Mouse (Mus musculus): ENCODE measurements around the gene Mr1. TPM values are rescaled to one million over a fixed set of nuclear protein-coding genes. Genes with fewer than 3 reads are reported as not detected.

Gene Mr1
- total RNA-seq, 2 experiments from 2014 or later, result 3.2 to 3.3 TPM

GRCm38 (mm10) chr1:155158141-155158969 is 11.7 kb upstream of the Mr1 start, which contains the start of gene Stx6:
Gene Stx6, plus strand, starts transcription at chr1:155158715.
- peak within 1 kb of the TSS; percentile 96 for H3K27ac ChIP-seq
- H3K4me3 ChIP-seq, result peak within 1 kb of the TSS; percentile 79
- DNase-seq (ENCODE audit: low spot score in 2 of 2), result peak; percentile 99
- TF ChIP-seq CTCF (conservative IDR thresholded peaks at IDR 0.05), result no peak

GRCm38 (mm10) chr1:155153906-155154305 is 7.3 kb upstream of the Mr1 start:
- no peak overlapping the region for H3K27ac ChIP-seq
- DNase-seq (ENCODE audit: low spot score in 2 of 2), result no peak
- TF ChIP-seq CTCF (conservative IDR thresholded peaks at IDR 0.05), result no peak
- H3K4me3 ChIP-seq, result no peak overlapping the region

GRCm38 (mm10) chr1:155150821-155151220 is 4.2 kb upstream of the Mr1 start:
- TF ChIP-seq CTCF (conservative IDR thresholded peaks at IDR 0.05), result no peak
- DNase-seq (ENCODE audit: low spot score in 2 of 2), result no peak
- no peak overlapping the region for H3K4me3 ChIP-seq
- H3K27ac ChIP-seq, result no peak overlapping the region

GRCm38 (mm10) chr1:155149403-155149802 is 2.8 kb upstream of the Mr1 start:
- H3K27ac ChIP-seq, result no peak overlapping the region
- no peak for TF ChIP-seq CTCF (conservative IDR thresholded peaks at IDR 0.05)
- DNase-seq (ENCODE audit: low spot score in 2 of 2), result no peak
- H3K4me3 ChIP-seq, result no peak overlapping the region

- Histone ChIP-seq H3K27ac (no peak overlapping the region; the same call in 1 of the 2 replicates), H3K4me3 (no peak overlapping the region)
- DNase-seq (ENCODE audit: low spot score in 2 of 2), result no peak
- no peak for TF ChIP-seq CTCF (conservative IDR thresholded peaks at IDR 0.05)
Observed at GRCm38 (mm10) chr1:155147228-155147627, 614 bp upstream of the Mr1 start.

- no peak for TF ChIP-seq CTCF (conservative IDR thresholded peaks at IDR 0.05)
Observed at GRCm38 (mm10) chr1:155145620-155146019, 994 bp downstream of the Mr1 start.

GRCm38 (mm10) chr1:155140076-155140475 is 6.5 kb downstream of the Mr1 start:
- H3K27ac ChIP-seq, result no peak overlapping the region
- peak; percentile 30 to 73 for DNase-seq (ENCODE audit: low spot score in 2 of 2)
- no peak overlapping the region for H3K4me3 ChIP-seq
- TF ChIP-seq CTCF (conservative IDR thresholded peaks at IDR 0.05), result peak; percentile 86

More at GRCm38 (mm10) chr1:155145620-155146019, 994 bp downstream of the Mr1 start:
- H3K4me3 ChIP-seq, result no peak overlapping the region; the same call in 1 of the 2 replicates
- DNase-seq (ENCODE audit: low spot score in 2 of 2), result no peak
- 0 out of 2 replicates have a peak overlapping the region, but pooled peaks have one; percentile 39 for H3K27ac ChIP-seq

GRCm38 (mm10) chr1:155138795-155139194 is 7.8 kb downstream of the Mr1 start:
- TF ChIP-seq CTCF (conservative IDR thresholded peaks at IDR 0.05), result no peak
- peak in 1 of 2 experiments; percentile 31 for DNase-seq (ENCODE audit: low spot score in 2 of 2)
- Histone ChIP-seq H3K4me3 (no peak overlapping the region), H3K27ac (no peak overlapping the region)

GRCm38 (mm10) chr1:155134866-155135265 is 11.7 kb downstream of the Mr1 start:
- no peak for TF ChIP-seq CTCF (conservative IDR thresholded peaks at IDR 0.05)
- H3K27ac ChIP-seq, result no peak overlapping the region
- H3K4me3 ChIP-seq, result no peak overlapping the region
- no peak for DNase-seq (ENCODE audit: low spot score in 2 of 2)

GRCm38 (mm10) chr1:155127429-155127934 is 19.1 kb downstream of the Mr1 start:
- Histone ChIP-seq H3K27ac (no peak overlapping the region), H3K4me3 (no peak overlapping the region)
- no peak for TF ChIP-seq CTCF (conservative IDR thresholded peaks at IDR 0.05)
- DNase-seq (ENCODE audit: low spot score in 2 of 2), result no peak

- DNase-seq (ENCODE audit: low spot score in 2 of 2), result no peak
- no peak overlapping the region for H3K27ac ChIP-seq
Observed at GRCm38 (mm10) chr1:155126716-155127115, 19.9 kb downstream of the Mr1 start.

GRCm38 (mm10) chr1:155124397-155124796 is 22.2 kb downstream of the Mr1 start:
- no peak overlapping the region for H3K4me3 ChIP-seq
- TF ChIP-seq CTCF (conservative IDR thresholded peaks at IDR 0.05), result no peak
- no peak for DNase-seq (ENCODE audit: low spot score in 2 of 2)
- H3K27ac ChIP-seq, result no peak overlapping the region

More at GRCm38 (mm10) chr1:155126716-155127115, 19.9 kb downstream of the Mr1 start:
- no peak for TF ChIP-seq CTCF (conservative IDR thresholded peaks at IDR 0.05)
- H3K4me3 ChIP-seq, result no peak overlapping the region
